Mouse (Mus musculus): ENCODE measurements around the gene Opn1sw.

DNA sequence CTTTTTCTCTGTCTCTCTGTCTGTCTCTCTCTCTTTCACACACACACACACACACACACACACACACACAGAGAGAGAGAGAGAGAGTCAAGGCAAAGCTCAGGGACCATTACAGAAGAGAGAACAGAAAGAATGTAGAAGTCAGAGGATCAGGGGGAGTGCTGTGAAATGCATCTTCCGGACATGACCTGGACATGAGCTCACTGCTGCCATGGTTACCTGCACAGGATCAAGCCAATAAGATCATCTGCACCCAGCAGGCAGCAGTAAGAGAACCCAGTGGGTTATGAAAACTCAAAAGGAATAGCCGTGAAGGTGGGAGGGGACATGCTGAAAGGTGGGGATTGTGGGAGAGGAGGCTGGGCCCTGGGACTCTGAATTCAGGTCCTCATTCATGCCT is 5.8 kb downstream of the Opn1sw start:
- no peak for TF ChIP-seq EP300 (IDR thresholded peaks at IDR 0.05; ENCODE audit: insufficient read depth, low read depth, low read length)
- TF ChIP-seq POLR2A (IDR thresholded peaks at IDR 0.05; ENCODE audit: insufficient read depth, low read length), result no peak
- TF ChIP-seq CTCF (IDR thresholded peaks at IDR 0.05; ENCODE audit: low read depth, low read length), result no peak
